Mouse (Mus musculus): ENCODE data around the gene Ssxa1. TPM values are rescaled to one million over a fixed set of nuclear protein-coding genes. Genes with fewer than 3 reads are reported as not detected.
"Not testable (repeated sequence)": the region's sequence is repeated elsewhere in the genome, so short reads cannot be mapped to it uniquely, and the experiment has no call there.

The Ssxa1 gene
- not detected in 2 replicates for polyA plus RNA-seq (2015; fragmentation: Nextera tagmentation; extraction: Ambion mirVana)

GRCm38 (mm10) chrX:21115520-21115919, at the start of gene Ssxa1:
Gene Ssxa1 (plus strand): TSS chrX:21115820.
- Histone ChIP-seq H3K27ac (ENCODE audit: low read length) (no peak within 1 kb of the TSS), H3K4me3 (replicated peaks; ENCODE audit: low read length) (no peak within 1 kb of the TSS), H3K9ac (replicated peaks; ENCODE audit: low read depth, low read length) (no peak within 1 kb of the TSS), H3K4me2 (ENCODE audit: low read length) (no peak within 1 kb of the TSS), H3K27me3 (replicated peaks; ENCODE audit: control insufficient read depth, insufficient read depth, low read length) (no peaks in the 10 kb centered on the region), H3K4me1 (replicated peaks; ENCODE audit: control insufficient read depth, insufficient read depth, low read length) (no peaks in the 10 kb centered on the region), H3K36me3 (ENCODE audit: control insufficient read depth, insufficient read depth) (no peaks in the 10 kb centered on the region), H3K9me3 (ENCODE audit: control insufficient read depth, low read length) (no peaks in the 10 kb centered on the region)
- 81% methylated on average over 4 of the region's 4 CpGs for WGBS
- ATAC-seq = no peak

GRCm38 (mm10) chrX:21068106-21068505, 47.5 kb upstream of the Ssxa1 start, which contains the start of gene Spaca5:
Gene Spaca5 (plus strand): TSS chrX:21068406.
- Histone ChIP-seq H3K27ac (ENCODE audit: low read length) (no peak within 1 kb of the TSS), H3K4me1 (replicated peaks; ENCODE audit: control insufficient read depth, insufficient read depth, low read length) (no peaks in the 10 kb centered on the region), H3K9me3 (ENCODE audit: control insufficient read depth, low read length) (no peaks in the 10 kb centered on the region), H3K4me2 (ENCODE audit: low read length) (no peak within 1 kb of the TSS), H3K4me3 (replicated peaks; ENCODE audit: low read length) (no peak within 1 kb of the TSS), H3K9ac (replicated peaks; ENCODE audit: low read depth, low read length) (no peak within 1 kb of the TSS), H3K27me3 (replicated peaks; ENCODE audit: control insufficient read depth, insufficient read depth, low read length) (no peaks in the 10 kb centered on the region), H3K36me3 (ENCODE audit: control insufficient read depth, insufficient read depth) (no peaks in the 10 kb centered on the region)
- ATAC-seq = no peak

GRCm38 (mm10) chrX:21088645-21088982, 27.0 kb upstream of the Ssxa1 start:
- peak; percentile 64; the same call in 1 of the 2 replicates for ATAC-seq
- Histone ChIP-seq H3K4me2 (ENCODE audit: low read length) (peak overlapping the region; percentile 57), H3K27ac (ENCODE audit: low read length) (peak overlapping the region; percentile 87), H3K9ac (replicated peaks; ENCODE audit: low read depth, low read length) (peak overlapping the region; percentile 54), H3K36me3 (ENCODE audit: control insufficient read depth, insufficient read depth) (no peaks in the 10 kb centered on the region; the same call in 1 of the 2 replicates), H3K4me3 (replicated peaks; ENCODE audit: low read length) (peak overlapping the region; percentile 49), H3K4me1 (replicated peaks; ENCODE audit: control insufficient read depth, insufficient read depth, low read length) (no peaks in the 10 kb centered on the region), H3K27me3 (replicated peaks; ENCODE audit: control insufficient read depth, insufficient read depth, low read length) (no peaks in the 10 kb centered on the region), H3K9me3 (ENCODE audit: control insufficient read depth, low read length) (no peaks in the 10 kb centered on the region)
- 24% methylated on average over 6 of the region's 6 CpGs for WGBS

- peak within 1 kb of the TSS; percentile 57 for H3K4me2 ChIP-seq (ENCODE audit: low read length)
Measured at GRCm38 (mm10) chrX:21088983-21089866, 26.4 kb upstream of the Ssxa1 start, which contains the start of gene Zfp300. Gene Zfp300 (minus strand): TSS chrX:21089527.

GRCm38 (mm10) chrX:21089867-21090239, 25.8 kb upstream of the Ssxa1 start:
- ATAC-seq = peak; percentile 30; the same call in 1 of the 2 replicates
- Histone ChIP-seq H3K4me1 (replicated peaks; ENCODE audit: control insufficient read depth, insufficient read depth, low read length) (no peaks in the 10 kb centered on the region), H3K27ac (ENCODE audit: low read length) (peak overlapping the region; percentile 87), H3K4me2 (ENCODE audit: low read length) (peak overlapping the region; percentile 41), H3K36me3 (ENCODE audit: control insufficient read depth, insufficient read depth) (no peaks in the 10 kb centered on the region), H3K9me3 (ENCODE audit: control insufficient read depth, low read length) (no peaks in the 10 kb centered on the region), H3K27me3 (replicated peaks; ENCODE audit: control insufficient read depth, insufficient read depth, low read length) (no peaks in the 10 kb centered on the region), H3K9ac (replicated peaks; ENCODE audit: low read depth, low read length) (peak overlapping the region; percentile 54; the same call in 1 of the 2 replicates), H3K4me3 (replicated peaks; ENCODE audit: low read length) (peak overlapping the region; percentile 49)
- WGBS = 51% methylated on average over 7 of the region's 7 CpGs

More at GRCm38 (mm10) chrX:21088983-21089866, 26.4 kb upstream of the Ssxa1 start, which contains the start of gene Zfp300:
- 18% methylated on average over 27 of the region's 27 CpGs for WGBS
- H3K9ac ChIP-seq (replicated peaks; ENCODE audit: low read depth, low read length) = peak within 1 kb of the TSS; percentile 54
- peak; percentile 93 for ATAC-seq
- peak within 1 kb of the TSS; percentile 49 for H3K4me3 ChIP-seq (replicated peaks; ENCODE audit: low read length)
- H3K9me3 ChIP-seq (ENCODE audit: control insufficient read depth, low read length) = no peaks in the 10 kb centered on the region
- peak within 1 kb of the TSS; percentile 87 for H3K27ac ChIP-seq (ENCODE audit: low read length)
- no peaks in the 10 kb centered on the region for H3K27me3 ChIP-seq (replicated peaks; ENCODE audit: control insufficient read depth, insufficient read depth, low read length)
- no peaks in the 10 kb centered on the region for H3K4me1 ChIP-seq (replicated peaks; ENCODE audit: control insufficient read depth, insufficient read depth, low read length)
- no peaks in the 10 kb centered on the region for H3K36me3 ChIP-seq (ENCODE audit: control insufficient read depth, insufficient read depth)

GRCm38 (mm10) chrX:21146675-21147074, 31.1 kb downstream of the Ssxa1 start:
- H3K36me3 ChIP-seq (ENCODE audit: control insufficient read depth, insufficient read depth); H3K27me3 ChIP-seq (replicated peaks; ENCODE audit: control insufficient read depth, insufficient read depth, low read length); H3K27ac ChIP-seq (ENCODE audit: low read length); ATAC-seq; H3K9me3 ChIP-seq (ENCODE audit: control insufficient read depth, low read length); H3K4me3 ChIP-seq (replicated peaks; ENCODE audit: low read length); H3K4me1 ChIP-seq (replicated peaks; ENCODE audit: control insufficient read depth, insufficient read depth, low read length); H3K9ac ChIP-seq (replicated peaks; ENCODE audit: low read depth, low read length); H3K4me2 ChIP-seq (ENCODE audit: low read length): not testable (repeated sequence)
- WGBS = 95% methylated on average over 24 of the region's 25 CpGs

Other genes with a start within 250 kb of the Ssxa1 start
- gene Timp1, start 245.7 kb upstream of the Ssxa1 start, polyA plus RNA-seq (2015; fragmentation: Nextera tagmentation; extraction: Ambion mirVana) = 2.4 and 3.4 TPM in 2 replicates
- gene Syn1, start 194.8 kb upstream of the Ssxa1 start, polyA plus RNA-seq (2015; fragmentation: Nextera tagmentation; extraction: Ambion mirVana) = 37.5 and 37.7 TPM in 2 replicates
- 4.4 and 6.4 TPM in 2 replicates for gene Cfp, start 184.3 kb upstream of the Ssxa1 start, polyA plus RNA-seq (2015; fragmentation: Nextera tagmentation; extraction: Ambion mirVana)
- gene Elk1, start 165.2 kb upstream of the Ssxa1 start, polyA plus RNA-seq (2015; fragmentation: Nextera tagmentation; extraction: Ambion mirVana) = 24.1 and 27.4 TPM in 2 replicates
- 36.4 and 39.8 TPM in 2 replicates for gene Uxt, start 153.8 kb upstream of the Ssxa1 start, polyA plus RNA-seq (2015; fragmentation: Nextera tagmentation; extraction: Ambion mirVana)
- 9.6 and 11.7 TPM in 2 replicates for gene Zfp182, start 53.5 kb upstream of the Ssxa1 start, polyA plus RNA-seq (2015; fragmentation: Nextera tagmentation; extraction: Ambion mirVana)
- not detected in 2 replicates for gene Spaca5, start 47.4 kb upstream of the Ssxa1 start, polyA plus RNA-seq (2015; fragmentation: Nextera tagmentation; extraction: Ambion mirVana)
- gene Zfp300, start 26.3 kb upstream of the Ssxa1 start, polyA plus RNA-seq (2015; fragmentation: Nextera tagmentation; extraction: Ambion mirVana) = 3.1 and 3.4 TPM in 2 replicates
- not detected in 2 replicates for gene Gm21876, start 59.8 kb downstream of the Ssxa1 start, polyA plus RNA-seq (2015; fragmentation: Nextera tagmentation; extraction: Ambion mirVana)